ENCODE assay signal across 18 mouse cellular contexts in the genomic region with DNA sequence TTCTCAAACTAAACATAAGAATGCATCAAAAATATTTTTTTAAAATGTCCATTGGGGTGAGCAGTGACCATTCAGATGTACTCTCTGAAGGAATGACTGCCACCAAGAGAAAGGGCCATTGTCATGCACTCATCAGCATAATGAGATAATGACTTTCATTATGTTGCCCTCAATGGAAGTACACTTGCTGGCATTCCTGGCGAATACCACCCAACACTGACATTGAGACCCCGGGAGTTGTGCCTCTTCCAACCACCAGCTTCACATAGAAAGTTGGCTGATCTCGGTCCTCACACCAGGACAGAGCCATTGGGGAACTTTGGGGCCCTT.
"Had no signal": no experiment of that assay in that cellular context is flagged by ENCODE, and none has a peak within 500 bp of the region (broad histone marks: within the 10 kb centered on the region; RNA-seq: fewer than 3 reads in every experiment).

No protein-coding gene starts in this region.

- H3K4me1 ChIP-seq: liver, embryonic 12.5 days; liver, embryonic 15.5 days; lung, embryonic 15.5 days had no signal

- H3K36me3 ChIP-seq: limb, embryonic 10.5 days; liver, embryonic 15.5 days; lung, embryonic 15.5 days; midbrain, embryonic 10.5 days had no signal

- DNase-seq: kidney, adult 9 months; kidney, postnatal 14 days; kidney, postnatal 4 days; liver; lung, adult 18-20 months; lung, postnatal 10 days; lung, postnatal 36 days; thymus, adult 2 months; thymus, postnatal 14 days; thymus, postnatal 4 days had no signal

- H3K9ac ChIP-seq: limb, embryonic 13.5 days; liver, embryonic 12.5 days; liver, embryonic 15.5 days; lung, embryonic 15.5 days had no signal

- ATAC-seq: liver, embryonic 12.5 days had no signal

- H3K4me2 ChIP-seq: limb, embryonic 13.5 days; liver, embryonic 12.5 days; liver, embryonic 15.5 days; lung, embryonic 15.5 days had no signal

- H3K27me3 ChIP-seq: liver, embryonic 12.5 days; liver, embryonic 15.5 days; lung, embryonic 15.5 days; megakaryocyte, embryonic 14.5 days had no signal

- H3K9me3 ChIP-seq: limb, embryonic 10.5 days; limb, embryonic 13.5 days; liver, embryonic 12.5 days; liver, embryonic 15.5 days; lung, embryonic 15.5 days; megakaryocyte, embryonic 14.5 days; midbrain, embryonic 10.5 days had no signal

- H3K27ac ChIP-seq: limb, embryonic 10.5 days; limb, embryonic 13.5 days; liver, embryonic 12.5 days; liver, embryonic 15.5 days; lung, embryonic 15.5 days; stomach, postnatal 0 days had no signal

- H3K4me3 ChIP-seq: limb, embryonic 10.5 days; limb, embryonic 13.5 days; liver, embryonic 12.5 days; liver, embryonic 15.5 days; lung, embryonic 15.5 days; megakaryocyte, embryonic 14.5 days; midbrain, embryonic 10.5 days had no signal
